Mouse (Mus musculus) right cerebral cortex, postnatal 10 days (tissue): ENCODE data around the gene Klhl40.

Experiments used
- DNase-seq, 2 experiments: peaks; one replicate each; pipeline ENCODE4 v3.0.0; 2021; ENCODE audit warnings: low spot score in 2 of 2

Klhl40 gene

GRCm38 (mm10) chr9:121778066-121778624, 738 bp downstream of the Klhl40 start:
- DNase-seq, result peak; percentile 83 to 88

- no peak for DNase-seq
Measured at GRCm38 (mm10) chr9:121784801-121785200, 7.4 kb downstream of the Klhl40 start.

GRCm38 (mm10) chr9:121785261-121785660, 7.9 kb downstream of the Klhl40 start:
- no peak for DNase-seq

- DNase-seq, result no peak
Measured at GRCm38 (mm10) chr9:121786359-121786758, 9.0 kb downstream of the Klhl40 start.

- DNase-seq, result peak in 1 of 2 experiments; percentile 58
Measured at GRCm38 (mm10) chr9:121791206-121791605, 13.8 kb downstream of the Klhl40 start.

GRCm38 (mm10) chr9:121791757-121792521, 14.5 kb downstream of the Klhl40 start, which contains the start of gene Hhatl:
Gene Hhatl (minus strand): TSS chr9:121792507.
- no peak for DNase-seq

- no peak for DNase-seq
Measured at GRCm38 (mm10) chr9:121794972-121795539, 17.6 kb downstream of the Klhl40 start.

GRCm38 (mm10) chr9:121797722-121798121, 20.3 kb downstream of the Klhl40 start:
- no peak for DNase-seq

GRCm38 (mm10) chr9:121798887-121799520, 21.6 kb downstream of the Klhl40 start:
- DNase-seq, result no peak

- DNase-seq, result no peak
Measured at GRCm38 (mm10) chr9:121802747-121803146, 25.3 kb downstream of the Klhl40 start.

GRCm38 (mm10) chr9:121807546-121807945, 30.1 kb downstream of the Klhl40 start:
- DNase-seq, result no peak

GRCm38 (mm10) chr9:121807947-121808346, 30.5 kb downstream of the Klhl40 start:
- no peak for DNase-seq

- no peak for DNase-seq
Measured at GRCm38 (mm10) chr9:121808511-121808910, 31.1 kb downstream of the Klhl40 start.

- DNase-seq, result peak; percentile 77 to 85
Measured at GRCm38 (mm10) chr9:121810081-121810821, 32.8 kb downstream of the Klhl40 start.

GRCm38 (mm10) chr9:121815183-121815582, 37.8 kb downstream of the Klhl40 start:
- DNase-seq, result no peak

- no peak for DNase-seq
Measured at GRCm38 (mm10) chr9:121819073-121819770, 41.8 kb downstream of the Klhl40 start.

GRCm38 (mm10) chr9:121819771-121820471, 42.5 kb downstream of the Klhl40 start:
- no peak for DNase-seq

- DNase-seq, result no peak
Measured at GRCm38 (mm10) chr9:121820765-121821164, 43.4 kb downstream of the Klhl40 start.

GRCm38 (mm10) chr9:121822585-121822991, 45.2 kb downstream of the Klhl40 start:
- DNase-seq, result peak; percentile 69 to 72

GRCm38 (mm10) chr9:121823051-121823450, 45.6 kb downstream of the Klhl40 start:
- DNase-seq, result no peak
